Comparison of ENCODE assay signal across 9 mouse cellular contexts in the genomic region with DNA sequence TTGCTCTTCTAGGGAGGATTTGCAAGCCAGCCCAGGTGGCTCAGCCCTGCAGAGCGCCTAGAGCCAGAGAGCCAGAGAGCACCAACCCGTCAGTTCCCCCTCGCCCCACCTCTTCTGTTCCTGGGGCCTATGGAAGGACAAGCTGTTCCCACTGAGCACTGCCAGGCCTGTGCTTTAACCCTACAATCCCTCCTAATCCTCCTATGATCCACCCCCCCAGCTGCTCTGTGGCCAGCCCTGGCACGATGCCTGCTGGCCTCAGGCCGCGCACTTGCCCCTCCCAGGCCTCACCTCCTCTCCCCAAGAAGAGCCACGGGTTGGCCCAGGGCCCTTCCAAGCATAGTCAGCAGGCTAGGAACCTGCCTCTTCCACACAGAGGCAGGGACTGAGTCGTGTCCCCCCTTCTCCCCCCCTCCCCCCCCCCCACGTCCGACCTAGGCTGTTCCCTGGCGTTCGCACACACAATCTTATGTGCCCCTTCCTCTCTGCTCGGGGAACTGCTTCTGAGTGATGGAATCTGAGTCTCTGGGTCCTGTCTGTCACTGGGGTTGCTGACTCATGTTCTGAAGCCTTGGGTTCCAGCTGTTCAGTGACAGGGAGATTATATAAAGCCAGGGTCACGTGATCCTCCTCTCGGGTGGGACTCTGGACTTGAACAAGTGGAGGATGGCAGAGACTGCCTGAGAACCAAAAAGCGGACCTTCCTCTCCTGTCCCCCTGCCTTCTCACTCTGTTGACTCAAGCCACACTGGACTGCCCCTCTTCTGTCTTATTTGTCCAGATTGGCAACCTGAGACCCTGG. TPM values are rescaled to one million over a fixed set of nuclear protein-coding genes. Genes with fewer than 3 reads are reported as not detected.
DNase-seq lines count a peak whose midpoint lies in the region; ATAC-seq and TF ChIP-seq lines count a peak whose summit lies in the region.
"Had no signal": no experiment of that assay in that cellular context is flagged by ENCODE, and none has a peak within 500 bp of the region (broad histone marks: within the 10 kb centered on the region; RNA-seq: fewer than 3 reads in every experiment).

No protein-coding gene starts in this region.

- H3K36me3 ChIP-seq in lung, embryonic 15.5 days: no peaks in the 10 kb centered on the region

- H3K27me3 ChIP-seq in lung, embryonic 15.5 days: peaks cover 20% of the 10 kb centered on the region

- peak overlapping the region; percentile 15; the same call in 1 of the 2 replicates for H3K4me3 ChIP-seq in layer of hippocampus, adult 2 months
- no peak overlapping the region for H3K4me3 ChIP-seq in lung, embryonic 15.5 days

- peak overlapping the region; percentile 87 for H3K27ac ChIP-seq in layer of hippocampus, adult 2 months
- H3K27ac ChIP-seq in lung, embryonic 15.5 days: no peak overlapping the region

- peak; percentile 51 to 58 for DNase-seq in layer of hippocampus, adult 2 months (ENCODE audit: low spot score in 2 of 2)
- DNase-seq in layer of hippocampus, adult 9-10 months (ENCODE audit: low spot score): no peak
- peak; percentile 98 for DNase-seq in cerebellum, adult 9-11 months
- peak; percentile 90 to 91 for DNase-seq in heart, adult 9 months (ENCODE audit: low spot score in 2 of 2)
- peak; percentile 98 for DNase-seq in kidney, adult 9 months
- peak; percentile 93 for DNase-seq in retina, postnatal 1 day

- H3K4me2 ChIP-seq in lung, embryonic 15.5 days: peak overlapping the region; percentile 24

- H3K4me1 ChIP-seq in lung, embryonic 15.5 days: peaks cover 23% of the 10 kb centered on the region

- ATAC-seq in lung, embryonic 15.5 days (ENCODE audit: borderline replicate concordance, extremely low read depth, low FRiP score, low TSS enrichment): peak; percentile 75
- no peak for ATAC-seq in frontal cortex, adult (ENCODE audit: low TSS enrichment)

- no peak overlapping the region for H3K9ac ChIP-seq in lung, embryonic 15.5 days

- H3K9me3 ChIP-seq in lung, embryonic 15.5 days: no peaks in the 10 kb centered on the region

- no peak for TF ChIP-seq CTCF in layer of hippocampus, adult 2 months (conservative IDR thresholded peaks at IDR 0.05)

- 19% methylated on average over 16 of the region's 16 CpGs for WGBS in lung, embryonic 15.5 days

RNA-seq across cellular contexts. Expression of gene Usp2, which starts 12.3 kb away (rescaled TPM):
- 10 to 100 TPM; 79.2 to 82.4 TPM for total RNA-seq in layer of hippocampus, adult 2 months (2021)
- polyA plus RNA-seq in lung, embryonic 15.5 days (2015; fragmentation: Nextera tagmentation; extraction: Ambion mirVana): 8.3 and 10.5 TPM in 2 replicates

RNA-seq across cellular contexts. Expression of gene Mfrp, which starts 22.4 kb away (rescaled TPM):
- 1 to 10 TPM in 1 of 2 experiments, not detected in 1; 1.3 TPM for total RNA-seq in layer of hippocampus, adult 2 months (2021)
- polyA plus RNA-seq in lung, embryonic 15.5 days (2015; fragmentation: Nextera tagmentation; extraction: Ambion mirVana): 0.14 and 0.28 TPM in 2 replicates

RNA-seq across cellular contexts. Expression of gene C1qtnf5, which starts 27.9 kb away (rescaled TPM):
- 10 to 100 TPM; 12.3 to 14.4 TPM for total RNA-seq in layer of hippocampus, adult 2 months (2021)
- 6.3 and 6.5 TPM in 2 replicates for polyA plus RNA-seq in lung, embryonic 15.5 days (2015; fragmentation: Nextera tagmentation; extraction: Ambion mirVana)

RNA-seq across cellular contexts. Expression of gene Gm49380, which starts 34.1 kb away (rescaled TPM):
- under 1 TPM; 0.27 to 0.38 TPM for total RNA-seq in layer of hippocampus, adult 2 months (2021)
- 0.17 and 0.21 TPM in 2 replicates for polyA plus RNA-seq in lung, embryonic 15.5 days (2015; fragmentation: Nextera tagmentation; extraction: Ambion mirVana)
- polyA plus RNA-seq: spleen, adult 2 months had no signal

RNA-seq across cellular contexts. Expression of gene Rnf26, which starts 34.2 kb away (rescaled TPM):
- total RNA-seq in layer of hippocampus, adult 2 months (2021): 10 to 100 TPM; 29.2 to 30.7 TPM
- polyA plus RNA-seq in lung, embryonic 15.5 days (2015; fragmentation: Nextera tagmentation; extraction: Ambion mirVana): 69.9 and 71.4 TPM in 2 replicates
